Mouse (Mus musculus) liver, embryonic 11.5 days (tissue): ENCODE results near the gene Shkbp1. TPM values are rescaled to one million over a fixed set of nuclear protein-coding genes. Genes with fewer than 3 reads are reported as not detected.
A peak's percentile ranks its signal among the peaks of the same experiment; 100 is the strongest.

Experiments used
- ATAC-seq: fragments of 200-750 bp; cut with Nextera tagmentation; replicated peaks from 2 replicates; pipeline ENCODE4 v1.8.0; 2017; ENCODE audit warnings: moderate number of reproducible peaks, mild to moderate bottlenecking, moderate TSS enrichment, moderate library complexity; ENCODE audit not compliant: low FRiP score
- DNase-seq: peaks from one replicate; pipeline ENCODE4 v3.0.0-alpha.2; 2017; ENCODE audit warnings: low spot score
- H3K27ac ChIP-seq: fragments of 300-500 bp; sonication (generic); 2 replicates; pipeline ENCODE4 v1.5.1; 2014; ENCODE audit warnings: mild to moderate bottlenecking, low read depth, low read length, control low read depth
- H3K27me3 ChIP-seq: fragments of 300-500 bp; sonication (generic); replicated peaks from 2 replicates; pipeline ENCODE4 v1.6.1; 2014; ENCODE audit warnings: low read length, mixed read lengths; ENCODE audit not compliant: control insufficient read depth, insufficient read depth
- H3K36me3 ChIP-seq: fragments of 300-500 bp; sonication (generic); 2 replicates; pipeline ENCODE4 v1.6.1; 2014; ENCODE audit warnings: mild to moderate bottlenecking, low read length, moderate library complexity, mixed read lengths; ENCODE audit not compliant: control insufficient read depth, insufficient read depth
- H3K4me1 ChIP-seq: fragments of 300-500 bp; sonication (generic); replicated peaks from 2 replicates; pipeline ENCODE4 v1.6.1; 2014; ENCODE audit warnings: low read length, mixed read lengths; ENCODE audit not compliant: control insufficient read depth, insufficient read depth
- H3K4me2 ChIP-seq: fragments of 300-500 bp; sonication (generic); 2 replicates; pipeline ENCODE4 v1.6.1; 2014; ENCODE audit warnings: mild to moderate bottlenecking, control low read depth, moderate library complexity
- H3K4me3 ChIP-seq: fragments of 300-500 bp; sonication (generic); 2 replicates; pipeline ENCODE4 v1.5.1; 2014; ENCODE audit warnings: low read depth, low read length, control low read depth
- H3K9ac ChIP-seq: fragments of 300-500 bp; sonication (generic); 2 replicates; pipeline ENCODE4 v1.6.1; 2014; ENCODE audit warnings: low read depth, low read length, control low read depth
- H3K9me3 ChIP-seq: fragments of 300-500 bp; sonication (generic); 2 replicates; pipeline ENCODE4 v1.6.1; 2016; ENCODE audit warnings: low read length, inconsistent platforms, mixed read lengths; ENCODE audit not compliant: control insufficient read depth
- WGBS: fragments of 180-500 bp; shearing (Covaris S2); extraction: QIAGEN DNeasy Blood & Tissue Kit; methylation state at CpG from one replicate; pipeline ENCODE4 v1.1.7; 2014; 5-methylcytosine and 5-hydroxymethylcytosine counted together
- polyA plus RNA-seq: library from polyadenylated mRNA; unstranded; fragments of >200 nt; fragmentation: Nextera tagmentation; extraction: Ambion mirVana; gene quantifications from 2 replicates; pipeline ENCODE4 v1.2.1, GENCODE M21; 2014

The Shkbp1 gene
- 46.8 and 49.6 TPM in 2 replicates for polyA plus RNA-seq

- Histone ChIP-seq H3K27me3 (no peaks in the 10 kb centered on the region), H3K4me2 (peak within 1 kb of the TSS; percentile 69), H3K36me3 (peaks cover 4% of the 10 kb centered on the region), H3K4me1 (peaks cover 24% of the 10 kb centered on the region), H3K4me3 (peak within 1 kb of the TSS; percentile 73), H3K9ac (peak within 1 kb of the TSS; percentile 57), H3K9me3 (0 out of 2 replicates have a peak, but pooled peaks cover 2% of the 10 kb centered on the region), H3K27ac (peak within 1 kb of the TSS; percentile 82)
- ATAC-seq (peak; percentile 90), DNase-seq (peak; percentile 88)
- WGBS = under 1% methylated on average over 34 of the region's 34 CpGs
Observed at GRCm38 (mm10) chr7:27355745-27356240, at the start of gene Shkbp1. TSS of gene Shkbp1 (minus strand) at chr7:27356019.

- peaks cover 3% of the 10 kb centered on the region; the same call in 1 of the 2 replicates for H3K4me1 ChIP-seq
- H3K9ac ChIP-seq = no peak overlapping the region
- H3K4me3 ChIP-seq = peak overlapping the region; percentile 29; the same call in 1 of the 2 replicates
- WGBS = 5% methylated on average over 78 of the region's 81 CpGs
- DNase-seq (peak; percentile 39), ATAC-seq (no peak)
- H3K36me3 ChIP-seq = no peaks in the 10 kb centered on the region
- no peak overlapping the region for H3K27ac ChIP-seq
- peaks cover 6% of the 10 kb centered on the region for H3K9me3 ChIP-seq
- peak overlapping the region; percentile 16 for H3K4me2 ChIP-seq
- peaks cover 87% of the 10 kb centered on the region for H3K27me3 ChIP-seq
Observed at GRCm38 (mm10) chr7:27404203-27404942, 48.6 kb upstream of the Shkbp1 start.

- Histone ChIP-seq H3K36me3 (no peaks in the 10 kb centered on the region), H3K4me3 (no peak overlapping the region), H3K9me3 (peaks cover 6% of the 10 kb centered on the region), H3K27ac (no peak overlapping the region), H3K4me2 (no peak overlapping the region), H3K27me3 (peaks cover 86% of the 10 kb centered on the region), H3K9ac (no peak overlapping the region), H3K4me1 (no peaks in the 10 kb centered on the region)
- DNase-seq = peak; percentile 66
- 10% methylated on average over 16 of the region's 16 CpGs for WGBS
- ATAC-seq = no peak; the same call in 1 of the 2 replicates
Observed at GRCm38 (mm10) chr7:27402675-27403074, 46.9 kb upstream of the Shkbp1 start.

- H3K9ac ChIP-seq = no peak overlapping the region
- peaks cover 88% of the 10 kb centered on the region for H3K27me3 ChIP-seq
- DNase-seq (no peak), ATAC-seq (no peak)
- 73% methylated on average over 7 of the region's 7 CpGs for WGBS
- H3K27ac ChIP-seq = no peak overlapping the region
- H3K4me1 ChIP-seq = peaks cover 5% of the 10 kb centered on the region
- no peak overlapping the region for H3K4me3 ChIP-seq
- no peaks in the 10 kb centered on the region for H3K36me3 ChIP-seq
- H3K4me2 ChIP-seq = no peak overlapping the region
- peaks cover 4% of the 10 kb centered on the region; the same call in 1 of the 2 replicates for H3K9me3 ChIP-seq
Observed at GRCm38 (mm10) chr7:27400545-27400944, 44.7 kb upstream of the Shkbp1 start.

GRCm38 (mm10) chr7:27397048-27397949, 41.5 kb upstream of the Shkbp1 start:
- Histone ChIP-seq H3K4me3 (peak overlapping the region; percentile 48; the same call in 1 of the 2 replicates), H3K4me1 (peaks cover 5% of the 10 kb centered on the region)
- peak; percentile 53 for ATAC-seq

GRCm38 (mm10) chr7:27396184-27397047, 40.6 kb upstream of the Shkbp1 start:
- DNase-seq (peak; percentile 72), ATAC-seq (no peak)
- H3K4me2 ChIP-seq = peak overlapping the region; percentile 74
- H3K4me3 ChIP-seq = peak overlapping the region; percentile 48
- H3K9me3 ChIP-seq = no peaks in the 10 kb centered on the region
- WGBS = 2% methylated on average over 59 of the region's 68 CpGs
- H3K9ac ChIP-seq = 0 out of 2 replicates have a peak overlapping the region, but pooled peaks have one; percentile 34
- peaks cover 5% of the 10 kb centered on the region for H3K4me1 ChIP-seq
- H3K27ac ChIP-seq = no peak overlapping the region
- peaks cover 82% of the 10 kb centered on the region for H3K27me3 ChIP-seq
- no peaks in the 10 kb centered on the region for H3K36me3 ChIP-seq

More at GRCm38 (mm10) chr7:27397048-27397949, 41.5 kb upstream of the Shkbp1 start:
- DNase-seq = peak; percentile 53
- WGBS = 18% methylated on average over 26 of the region's 26 CpGs
- Histone ChIP-seq H3K9me3 (no peaks in the 10 kb centered on the region), H3K27me3 (peaks cover 85% of the 10 kb centered on the region), H3K36me3 (no peaks in the 10 kb centered on the region), H3K27ac (no peak overlapping the region), H3K4me2 (no peak overlapping the region; the same call in 1 of the 2 replicates), H3K9ac (no peak overlapping the region)

- Histone ChIP-seq H3K4me2 (peak overlapping the region; percentile 74), H3K27me3 (peaks cover 82% of the 10 kb centered on the region), H3K4me3 (peak overlapping the region; percentile 48; the same call in 1 of the 2 replicates), H3K4me1 (peaks cover 5% of the 10 kb centered on the region), H3K27ac (no peak overlapping the region), H3K9me3 (no peaks in the 10 kb centered on the region), H3K36me3 (no peaks in the 10 kb centered on the region), H3K9ac (no peak overlapping the region)
- DNase-seq (no peak), ATAC-seq (no peak)
- WGBS = 6% methylated on average over 22 of the region's 22 CpGs
Observed at GRCm38 (mm10) chr7:27395521-27396183, 39.8 kb upstream of the Shkbp1 start.
